In the genomic region with DNA sequence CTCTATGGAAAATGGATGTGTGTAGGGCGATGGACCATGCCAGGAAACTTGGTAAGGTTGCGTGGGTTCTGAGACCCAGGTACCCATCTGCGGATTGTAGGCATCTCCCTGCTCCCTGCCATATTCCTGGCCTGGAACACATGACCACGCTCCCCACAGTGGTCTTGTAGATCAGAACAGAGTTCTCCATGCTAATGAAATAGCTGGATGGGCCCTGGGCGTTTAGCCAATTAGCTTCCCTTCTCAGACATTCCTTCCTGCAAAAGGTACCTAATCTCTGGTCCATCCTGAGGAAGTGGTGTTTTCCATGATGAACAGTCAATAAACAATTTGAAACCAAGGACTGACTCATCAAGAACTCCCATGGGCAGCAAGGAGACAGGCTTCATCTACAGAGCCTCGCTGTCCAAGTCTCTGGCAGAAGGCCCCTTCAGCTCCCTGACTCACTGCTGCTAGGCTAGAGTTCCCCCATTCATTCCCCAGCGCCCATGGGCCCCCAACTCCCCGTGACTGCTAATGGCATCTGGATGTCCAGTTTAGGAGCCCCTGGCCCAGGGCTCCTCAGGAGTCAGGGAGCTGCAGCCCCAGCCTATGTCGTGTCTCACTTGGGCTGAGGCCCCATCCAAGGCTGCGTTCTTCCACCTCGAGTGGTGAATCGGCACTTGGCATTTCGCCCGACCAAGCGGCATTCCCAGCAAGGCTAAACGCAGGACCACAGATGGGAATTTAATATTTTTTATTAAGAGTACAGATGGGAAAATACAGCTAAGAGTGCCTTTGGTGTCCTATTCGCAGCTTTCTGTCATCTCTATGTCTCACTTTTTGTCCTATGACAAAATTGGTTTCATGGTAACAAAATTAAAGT, we compare ENCODE assay signal across 10 mouse cellular contexts. TPM values are rescaled to one million over a fixed set of nuclear protein-coding genes. Genes with fewer than 3 reads are reported as not detected.
DNase-seq lines count a peak whose midpoint lies in the region; ATAC-seq and TF ChIP-seq lines count a peak whose summit lies in the region.
"Had no signal": no experiment of that assay in that cellular context is flagged by ENCODE, and none has a peak within 500 bp of the region (broad histone marks: within the 10 kb centered on the region; RNA-seq: fewer than 3 reads in every experiment).

No protein-coding gene starts in this region.

- 97% methylated on average over 17 of the region's 17 CpGs for WGBS in hindbrain, embryonic 11.5 days
- 94% methylated on average over 17 of the region's 17 CpGs for WGBS in hindbrain, embryonic 13.5 days
- 55% methylated on average over 17 of the region's 17 CpGs for WGBS in cerebellum, adult 2 months

- no peaks in the 10 kb centered on the region for H3K27me3 ChIP-seq in hindbrain, embryonic 11.5 days (ENCODE audit: control insufficient read depth, insufficient read depth, low read length)
- H3K27me3 ChIP-seq in hindbrain, embryonic 13.5 days, result no peaks in the 10 kb centered on the region
- H3K27me3 ChIP-seq in cerebellum, adult 2 months (ENCODE audit: control insufficient read depth, insufficient read depth, low read length), result no peaks in the 10 kb centered on the region
- H3K27me3 ChIP-seq: hindbrain, embryonic 15.5 days had no signal

- no peak for TF ChIP-seq POLR2A in cerebellum, adult 2 months (IDR thresholded peaks at IDR 0.05; ENCODE audit: borderline replicate concordance, insufficient read depth, low read length)

- no peak overlapping the region for H3K27ac ChIP-seq in hindbrain, embryonic 11.5 days (ENCODE audit: low read depth, low read length)
- H3K27ac ChIP-seq in hindbrain, embryonic 13.5 days, result no peak overlapping the region
- no peak overlapping the region for H3K27ac ChIP-seq in cerebellum, adult 2 months (ENCODE audit: insufficient read depth, low read length)
- H3K27ac ChIP-seq: hindbrain, embryonic 15.5 days had no signal

- ATAC-seq in hindbrain, embryonic 11.5 days (ENCODE audit: low FRiP score), result peak; percentile 30; the same call in 1 of the 2 replicates
- ATAC-seq in hindbrain, embryonic 13.5 days (ENCODE audit: low FRiP score), result no peak
- no peak for ATAC-seq in erythroblast, adult 5-6 weeks (replicated peaks; ENCODE audit: low FRiP score, poor library complexity, severe bottlenecking)

- H3K9ac ChIP-seq in hindbrain, embryonic 11.5 days (ENCODE audit: low read depth, low read length), result no peak overlapping the region
- H3K9ac ChIP-seq in hindbrain, embryonic 13.5 days, result no peak overlapping the region
- H3K9ac ChIP-seq: hindbrain, embryonic 15.5 days had no signal

- H3K4me1 ChIP-seq in hindbrain, embryonic 11.5 days (replicated peaks; ENCODE audit: control insufficient read depth, insufficient read depth, low read length), result no peaks in the 10 kb centered on the region
- H3K4me1 ChIP-seq in hindbrain, embryonic 13.5 days (replicated peaks), result no peaks in the 10 kb centered on the region
- peaks cover 22% of the 10 kb centered on the region for H3K4me1 ChIP-seq in cerebellum, adult 2 months (ENCODE audit: control insufficient read depth, insufficient read depth, low read length)
- H3K4me1 ChIP-seq: hindbrain, embryonic 15.5 days had no signal

- peaks cover 11% of the 10 kb centered on the region for H3K36me3 ChIP-seq in hindbrain, embryonic 11.5 days (ENCODE audit: control insufficient read depth, insufficient read depth, low read length)
- H3K36me3 ChIP-seq in hindbrain, embryonic 13.5 days, result peaks cover 54% of the 10 kb centered on the region

- H3K9me3 ChIP-seq in hindbrain, embryonic 11.5 days (ENCODE audit: control insufficient read depth, low read length), result no peaks in the 10 kb centered on the region
- no peaks in the 10 kb centered on the region for H3K9me3 ChIP-seq in hindbrain, embryonic 13.5 days
- H3K9me3 ChIP-seq: hindbrain, embryonic 15.5 days had no signal

- H3K4me3 ChIP-seq in hindbrain, embryonic 11.5 days (ENCODE audit: low read depth, low read length), result no peak overlapping the region
- H3K4me3 ChIP-seq in hindbrain, embryonic 13.5 days, result no peak overlapping the region
- no peak overlapping the region for H3K4me3 ChIP-seq in cerebellum, adult 2 months (replicated peaks; ENCODE audit: insufficient read depth, low read depth, low read length)
- H3K4me3 ChIP-seq: hindbrain, embryonic 15.5 days had no signal

- TF ChIP-seq CTCF in cerebellum, adult 2 months (IDR thresholded peaks at IDR 0.05; ENCODE audit: borderline replicate concordance, insufficient read depth, low read depth, low read length), result no peak

- no peak overlapping the region for H3K4me2 ChIP-seq in hindbrain, embryonic 11.5 days (replicated peaks; ENCODE audit: low read depth, low read length)
- H3K4me2 ChIP-seq in hindbrain, embryonic 13.5 days, result no peak overlapping the region
- H3K4me2 ChIP-seq: hindbrain, embryonic 15.5 days had no signal

- DNase-seq in hindbrain, embryonic 11.5 days (ENCODE audit: low spot score), result no peak
- DNase-seq in 3T3-L1 (ENCODE audit: low read depth, low spot score), result peak; percentile 95
- peak; percentile 18 for DNase-seq in Muller cell, postnatal 12 days (ENCODE audit: inconsistent ontology term)
- DNase-seq in cerebellum, adult 2 months, result peak; percentile 63 to 64
- no peak for DNase-seq in thymus, postnatal 14 days
- DNase-seq: kidney, postnatal 36 days; lung, adult 18-20 months had no signal

RNA-seq across cellular contexts. Expression of a gene that starts 50.1 kb away (rescaled TPM):
- 2.2 and 2.6 TPM in 2 replicates for polyA plus RNA-seq in hindbrain, embryonic 11.5 days (2014; fragmentation: Nextera tagmentation; extraction: Ambion mirVana)
- polyA plus RNA-seq in hindbrain, embryonic 13.5 days (2015; fragmentation: Nextera tagmentation; extraction: Ambion mirVana), result 1.4 and 1.8 TPM in 2 replicates
- 0.11 and 0.15 TPM in 2 replicates for polyA plus RNA-seq in cerebellum, adult 2 months (2012; rRNA removed)
- total RNA-seq in erythroblast, adult 5-6 weeks (2015; ENCODE audit: low replicate concordance), result 44.2 and 65.4 TPM in 2 replicates
- total RNA-seq in erythroblast, adult 5-6 weeks (2017; ENCODE audit: low replicate concordance), result 49.7 and 54.4 TPM in 2 replicates

Comparison
In these comparisons a context has a peak if more than half of its experiments do, and no peak if none do; other contexts are left out.
1. DNase-seq: peak in 3T3-L1 (single experiment), Muller cell, postnatal 12 days (single experiment) and cerebellum, adult 2 months (2 of 2); none in hindbrain, embryonic 11.5 days (single experiment) and thymus, postnatal 14 days (single experiment).